Mouse (Mus musculus): ENCODE data around the gene Kctd17. TPM values are rescaled to one million over a fixed set of nuclear protein-coding genes. Genes with fewer than 3 reads are reported as not detected.

Kctd17 gene
- total and polyA plus RNA-seq, 3 experiments, result 0.04 to 0.05 TPM; not detected in 1

- Histone ChIP-seq H3K9me3 (replicated peaks) (no peaks in the 10 kb centered on the region), H3K4me3 (ENCODE audit: low read depth, low read length) (no peak within 1 kb of the TSS), H3K36me3 (replicated peaks) (no peaks in the 10 kb centered on the region), H3K4me1 (ENCODE audit: insufficient read depth, low read depth, low read length) (no peaks in the 10 kb centered on the region), H3K27me3 (ENCODE audit: insufficient read depth, low read length) (peaks cover 32% of the 10 kb centered on the region; the same call in 1 of the 2 replicates)
- TF ChIP-seq TAL1 (conservative IDR thresholded peaks at IDR 0.05; ENCODE audit: low read depth, low read length) (no peak), POLR2AphosphoS5 (IDR thresholded peaks at IDR 0.05; ENCODE audit: insufficient replicate concordance, low read depth, low read length) (no peak), GATA1 (IDR thresholded peaks at IDR 0.05; ENCODE audit: borderline replicate concordance, low read length) (no peak), GATA2 (IDR thresholded peaks at IDR 0.05; ENCODE audit: borderline replicate concordance, low read depth, low read length) (no peak), CTCF (IDR thresholded peaks at IDR 0.05; ENCODE audit: low read depth, low read length) (no peak)
- DNase-seq (ENCODE audit: low spot score) (no peak), ATAC-seq (ENCODE audit: extremely low read depth, insufficient number of reproducible peaks, low FRiP score, poor library complexity, severe bottlenecking) (no peak; the same call in 1 of the 2 replicates)
These were observed 40.1 kb downstream of the Kctd17 start, which contains the start of gene Tmprss6 for GRCm38 (mm10) chr15:78468379-78468937. Gene Tmprss6 (minus strand): TSS chr15:78468634.

GRCm38 (mm10) chr15:78470495-78471276 lies 42.3 kb downstream of the Kctd17 start:
- Histone ChIP-seq H3K9me3 (replicated peaks) (no peaks in the 10 kb centered on the region), H3K27me3 (ENCODE audit: insufficient read depth, low read length) (peaks cover 39% of the 10 kb centered on the region), H3K4me1 (ENCODE audit: insufficient read depth, low read depth, low read length) (no peaks in the 10 kb centered on the region), H3K4me3 (ENCODE audit: low read depth, low read length) (no peak overlapping the region), H3K36me3 (replicated peaks) (no peaks in the 10 kb centered on the region)
- no peak for TF ChIP-seq POLR2AphosphoS5 (IDR thresholded peaks at IDR 0.05; ENCODE audit: insufficient replicate concordance, low read depth, low read length)
- no peak for DNase-seq (ENCODE audit: low spot score)
- ATAC-seq (ENCODE audit: extremely low read depth, insufficient number of reproducible peaks, low FRiP score, poor library complexity, severe bottlenecking), result no peak

GRCm38 (mm10) chr15:78471902-78472301 lies 43.5 kb downstream of the Kctd17 start:
- H3K4me3 ChIP-seq (ENCODE audit: low read depth, low read length), result no peak overlapping the region
- H3K4me1 ChIP-seq (ENCODE audit: insufficient read depth, low read depth, low read length), result no peaks in the 10 kb centered on the region
- TF ChIP-seq GATA2 (IDR thresholded peaks at IDR 0.05; ENCODE audit: borderline replicate concordance, low read depth, low read length) (no peak), POLR2AphosphoS5 (IDR thresholded peaks at IDR 0.05; ENCODE audit: insufficient replicate concordance, low read depth, low read length) (no peak), CTCF (IDR thresholded peaks at IDR 0.05; ENCODE audit: low read depth, low read length) (no peak), TAL1 (conservative IDR thresholded peaks at IDR 0.05; ENCODE audit: low read depth, low read length) (no peak), GATA1 (IDR thresholded peaks at IDR 0.05; ENCODE audit: borderline replicate concordance, low read length) (no peak)
- H3K36me3 ChIP-seq (replicated peaks), result no peaks in the 10 kb centered on the region
- DNase-seq (ENCODE audit: low spot score) (no peak), ATAC-seq (ENCODE audit: extremely low read depth, insufficient number of reproducible peaks, low FRiP score, poor library complexity, severe bottlenecking) (no peak)
- no peaks in the 10 kb centered on the region for H3K9me3 ChIP-seq (replicated peaks)
- H3K27me3 ChIP-seq (ENCODE audit: insufficient read depth, low read length), result peaks cover 36% of the 10 kb centered on the region

GRCm38 (mm10) chr15:78473442-78473841 lies 45.1 kb downstream of the Kctd17 start:
- Histone ChIP-seq H3K27me3 (ENCODE audit: insufficient read depth, low read length) (peaks cover 34% of the 10 kb centered on the region), H3K4me1 (ENCODE audit: insufficient read depth, low read depth, low read length) (no peaks in the 10 kb centered on the region), H3K4me3 (ENCODE audit: low read depth, low read length) (no peak overlapping the region), H3K9me3 (replicated peaks) (no peaks in the 10 kb centered on the region), H3K36me3 (replicated peaks) (no peaks in the 10 kb centered on the region)
- no peak for ATAC-seq (ENCODE audit: extremely low read depth, insufficient number of reproducible peaks, low FRiP score, poor library complexity, severe bottlenecking)
- no peak for DNase-seq (ENCODE audit: low spot score)
- TF ChIP-seq CTCF (IDR thresholded peaks at IDR 0.05; ENCODE audit: low read depth, low read length) (no peak), GATA1 (IDR thresholded peaks at IDR 0.05; ENCODE audit: borderline replicate concordance, low read length) (no peak), GATA2 (IDR thresholded peaks at IDR 0.05; ENCODE audit: borderline replicate concordance, low read depth, low read length) (no peak), TAL1 (conservative IDR thresholded peaks at IDR 0.05; ENCODE audit: low read depth, low read length) (no peak), POLR2AphosphoS5 (IDR thresholded peaks at IDR 0.05; ENCODE audit: insufficient replicate concordance, low read depth, low read length) (no peak)

- peaks cover 28% of the 10 kb centered on the region for H3K27me3 ChIP-seq (ENCODE audit: insufficient read depth, low read length)
- no peak for TF ChIP-seq TAL1 (conservative IDR thresholded peaks at IDR 0.05; ENCODE audit: low read depth, low read length)
- TF ChIP-seq GATA1 (IDR thresholded peaks at IDR 0.05; ENCODE audit: borderline replicate concordance, low read length), result no peak
- TF ChIP-seq CTCF (IDR thresholded peaks at IDR 0.05; ENCODE audit: low read depth, low read length), result no peak
- TF ChIP-seq GATA2 (IDR thresholded peaks at IDR 0.05; ENCODE audit: borderline replicate concordance, low read depth, low read length), result no peak
- no peak for TF ChIP-seq POLR2AphosphoS5 (IDR thresholded peaks at IDR 0.05; ENCODE audit: insufficient replicate concordance, low read depth, low read length)
- no peaks in the 10 kb centered on the region for H3K9me3 ChIP-seq (replicated peaks)
- no peak overlapping the region for H3K4me3 ChIP-seq (ENCODE audit: low read depth, low read length)
- no peaks in the 10 kb centered on the region for H3K4me1 ChIP-seq (ENCODE audit: insufficient read depth, low read depth, low read length)
- ATAC-seq (ENCODE audit: extremely low read depth, insufficient number of reproducible peaks, low FRiP score, poor library complexity, severe bottlenecking) (no peak), DNase-seq (ENCODE audit: low spot score) (no peak)
- H3K36me3 ChIP-seq (replicated peaks), result no peaks in the 10 kb centered on the region
These were observed 47.3 kb downstream of the Kctd17 start for GRCm38 (mm10) chr15:78475604-78476031.

- Histone ChIP-seq H3K4me1 (ENCODE audit: insufficient read depth, low read depth, low read length) (no peaks in the 10 kb centered on the region), H3K9me3 (replicated peaks) (no peaks in the 10 kb centered on the region), H3K27me3 (ENCODE audit: insufficient read depth, low read length) (peaks cover 30% of the 10 kb centered on the region), H3K36me3 (replicated peaks) (no peaks in the 10 kb centered on the region), H3K4me3 (ENCODE audit: low read depth, low read length) (no peak overlapping the region)
- ATAC-seq (ENCODE audit: extremely low read depth, insufficient number of reproducible peaks, low FRiP score, poor library complexity, severe bottlenecking) (no peak), DNase-seq (ENCODE audit: low spot score) (no peak)
- TF ChIP-seq POLR2AphosphoS5 (IDR thresholded peaks at IDR 0.05; ENCODE audit: insufficient replicate concordance, low read depth, low read length) (no peak), GATA1 (IDR thresholded peaks at IDR 0.05; ENCODE audit: borderline replicate concordance, low read length) (no peak), TAL1 (conservative IDR thresholded peaks at IDR 0.05; ENCODE audit: low read depth, low read length) (no peak), GATA2 (IDR thresholded peaks at IDR 0.05; ENCODE audit: borderline replicate concordance, low read depth, low read length) (no peak), CTCF (IDR thresholded peaks at IDR 0.05; ENCODE audit: low read depth, low read length) (no peak)
These were observed 48.5 kb downstream of the Kctd17 start for GRCm38 (mm10) chr15:78476878-78477277.

Data from G1E (cell line).